Mouse (Mus musculus): ENCODE results near the gene Stx1a.

DNA sequence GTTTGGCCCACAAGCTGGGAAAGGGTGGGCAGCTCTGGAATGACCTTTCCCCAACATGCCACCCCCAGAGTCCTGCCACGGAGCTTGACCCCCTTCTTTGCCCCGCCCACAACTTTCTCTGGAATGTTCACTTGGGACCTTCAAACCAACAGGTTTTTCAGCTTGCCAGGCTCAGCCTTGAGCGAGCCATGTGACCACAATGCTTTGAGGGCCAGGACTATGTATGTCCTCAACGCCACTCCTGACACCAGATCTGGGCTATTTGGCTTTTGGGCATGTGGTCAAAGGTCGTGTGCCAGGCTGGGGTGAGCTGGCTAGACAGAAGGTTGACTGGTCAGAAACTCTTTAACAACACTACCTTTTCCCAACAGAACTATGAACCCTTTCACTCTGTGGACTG is 21.1 kb upstream of the Stx1a start:
- TF ChIP-seq CTCF (IDR thresholded peaks at IDR 0.05; ENCODE audit: control insufficient read depth, insufficient read depth, insufficient read length) (no peak), MAX (IDR thresholded peaks at IDR 0.05) (no peak), USF1 (IDR thresholded peaks at IDR 0.05; ENCODE audit: low read depth) (no peak), CEBPB (IDR thresholded peaks at IDR 0.05; ENCODE audit: low read depth) (no peak)
